Mouse (Mus musculus): ENCODE measurements around the gene Atp6v1f. TPM values are rescaled to one million over a fixed set of nuclear protein-coding genes. Genes with fewer than 3 reads are reported as not detected.

Atp6v1f gene
- polyA plus RNA-seq, 1 experiment from 2014 or later, result 184 TPM

- peak overlapping the region; percentile 36 for H3K4me3 ChIP-seq (ENCODE audit: low read depth, low read length)
- H3K27me3 ChIP-seq (ENCODE audit: insufficient read depth, low read length), result no peaks in the 10 kb centered on the region
- H3K9me3 ChIP-seq (ENCODE audit: low read depth, low read length), result no peaks in the 10 kb centered on the region
- H3K4me1 ChIP-seq (ENCODE audit: insufficient read depth), result no peaks in the 10 kb centered on the region
- 0 out of 2 replicates have a peak, but pooled peaks cover 8% of the 10 kb centered on the region for H3K36me3 ChIP-seq (ENCODE audit: insufficient read depth)
- H3K27ac ChIP-seq (ENCODE audit: low read depth), result no peak overlapping the region
- ATAC-seq (ENCODE audit: insufficient read depth), result peak; percentile 59
- H3K4me2 ChIP-seq, result peak overlapping the region; percentile 70
- WGBS, result 8% methylated on average over 26 of the region's 26 CpGs
- peak; percentile 90 for DNase-seq
- H3K9ac ChIP-seq, result no peak overlapping the region
- peak; percentile 99 for TF ChIP-seq CTCF (IDR thresholded peaks at IDR 0.05; ENCODE audit: low read depth)
Observed at GRCm38 (mm10) chr6:29484716-29485559, 17.4 kb downstream of the Atp6v1f start.

DNA sequence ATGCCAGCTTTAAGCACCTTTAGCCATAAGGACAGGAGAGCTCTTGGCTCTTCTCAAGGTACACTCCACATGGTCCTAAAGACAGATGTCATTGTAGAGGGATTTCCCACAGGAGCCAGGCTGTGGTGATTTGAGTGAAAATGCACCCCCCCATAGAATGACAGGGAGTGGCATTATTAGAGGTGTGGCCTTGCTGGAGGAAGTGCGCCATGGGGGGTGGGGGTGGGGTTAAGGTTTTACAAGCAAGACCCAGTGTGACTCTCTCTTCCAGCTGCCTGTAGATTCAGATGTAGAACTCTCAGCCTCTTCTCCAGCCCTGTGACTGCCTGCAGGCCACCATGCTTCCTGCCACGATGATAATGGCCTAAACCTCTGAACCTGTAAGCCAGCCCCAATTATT, 18.4 kb downstream of the Atp6v1f start:
- Histone ChIP-seq H3K4me1 (ENCODE audit: insufficient read depth) (no peaks in the 10 kb centered on the region), H3K9me3 (ENCODE audit: low read depth, low read length) (no peaks in the 10 kb centered on the region), H3K27me3 (ENCODE audit: insufficient read depth, low read length) (no peaks in the 10 kb centered on the region), H3K27ac (ENCODE audit: low read depth) (no peak overlapping the region), H3K4me3 (ENCODE audit: low read depth, low read length) (no peak overlapping the region), H3K36me3 (ENCODE audit: insufficient read depth) (0 out of 2 replicates have a peak, but pooled peaks cover 8% of the 10 kb centered on the region), H3K9ac (no peak overlapping the region), H3K4me2 (no peak overlapping the region)
- TF ChIP-seq CTCF (IDR thresholded peaks at IDR 0.05; ENCODE audit: low read depth), result no peak
- 51% methylated on average over 2 of the region's 2 CpGs for WGBS
- DNase-seq, result no peak
- no peak for ATAC-seq (ENCODE audit: insufficient read depth)

DNA sequence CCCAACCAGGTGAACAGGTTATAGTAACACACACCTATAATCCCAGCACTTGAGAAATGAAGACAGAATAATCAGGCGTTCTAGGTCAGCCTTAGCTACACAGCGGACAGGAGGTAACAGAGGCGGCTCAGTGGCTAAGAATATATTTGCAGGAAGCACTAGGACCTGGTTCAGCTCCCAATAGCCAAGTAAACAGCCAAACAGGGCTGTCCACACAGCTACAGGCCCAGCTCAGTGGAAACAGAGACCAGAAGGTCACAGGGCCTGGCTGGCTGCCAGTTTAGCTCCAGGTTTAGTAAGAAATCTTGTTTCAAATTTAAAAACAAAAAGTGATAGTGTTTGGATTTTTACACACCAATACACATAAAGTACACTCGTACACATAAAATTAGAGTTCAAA, 26.6 kb downstream of the Atp6v1f start:
- H3K27me3 ChIP-seq (ENCODE audit: insufficient read depth, low read length), result peaks cover 8% of the 10 kb centered on the region; the same call in 1 of the 2 replicates
- peak; percentile 18 for DNase-seq
- H3K9me3 ChIP-seq (ENCODE audit: low read depth, low read length), result no peaks in the 10 kb centered on the region
- H3K4me1 ChIP-seq (ENCODE audit: insufficient read depth), result no peaks in the 10 kb centered on the region
- no peak overlapping the region for H3K4me3 ChIP-seq (ENCODE audit: low read depth, low read length)
- H3K4me2 ChIP-seq, result no peak overlapping the region
- no peak overlapping the region for H3K9ac ChIP-seq
- no peak for ATAC-seq (ENCODE audit: insufficient read depth)
- peaks cover 17% of the 10 kb centered on the region; the same call in 1 of the 2 replicates for H3K36me3 ChIP-seq (ENCODE audit: insufficient read depth)
- H3K27ac ChIP-seq (ENCODE audit: low read depth), result no peak overlapping the region
- WGBS, result 73% methylated on average over 4 of the region's 4 CpGs
- TF ChIP-seq CTCF (IDR thresholded peaks at IDR 0.05; ENCODE audit: low read depth), result no peak

- peaks cover 11% of the 10 kb centered on the region; the same call in 1 of the 2 replicates for H3K36me3 ChIP-seq (ENCODE audit: insufficient read depth)
- no peak overlapping the region for H3K4me3 ChIP-seq (ENCODE audit: low read depth, low read length)
- no peaks in the 10 kb centered on the region for H3K4me1 ChIP-seq (ENCODE audit: insufficient read depth)
- DNase-seq, result no peak
- H3K4me2 ChIP-seq, result no peak overlapping the region
- H3K9ac ChIP-seq, result no peak overlapping the region
- H3K27ac ChIP-seq (ENCODE audit: low read depth), result no peak overlapping the region
- no peak for TF ChIP-seq CTCF (IDR thresholded peaks at IDR 0.05; ENCODE audit: low read depth)
- peaks cover 8% of the 10 kb centered on the region; the same call in 1 of the 2 replicates for H3K27me3 ChIP-seq (ENCODE audit: insufficient read depth, low read length)
- WGBS, result 30% methylated on average over 25 of the region's 25 CpGs
- no peaks in the 10 kb centered on the region for H3K9me3 ChIP-seq (ENCODE audit: low read depth, low read length)
- no peak for ATAC-seq (ENCODE audit: insufficient read depth)
Observed at GRCm38 (mm10) chr6:29496270-29496669, 28.8 kb downstream of the Atp6v1f start.

GRCm38 (mm10) chr6:29497791-29498190, 30.3 kb downstream of the Atp6v1f start:
- no peak overlapping the region for H3K9ac ChIP-seq
- DNase-seq (no peak), ATAC-seq (ENCODE audit: insufficient read depth) (no peak)
- H3K4me3 ChIP-seq (ENCODE audit: low read depth, low read length), result no peak overlapping the region
- no peak overlapping the region for H3K4me2 ChIP-seq
- peaks cover 8% of the 10 kb centered on the region; the same call in 1 of the 2 replicates for H3K36me3 ChIP-seq (ENCODE audit: insufficient read depth)
- no peaks in the 10 kb centered on the region for H3K4me1 ChIP-seq (ENCODE audit: insufficient read depth)
- no peak for TF ChIP-seq CTCF (IDR thresholded peaks at IDR 0.05; ENCODE audit: low read depth)
- H3K27ac ChIP-seq (ENCODE audit: low read depth), result no peak overlapping the region
- peaks cover 8% of the 10 kb centered on the region; the same call in 1 of the 2 replicates for H3K27me3 ChIP-seq (ENCODE audit: insufficient read depth, low read length)
- no peaks in the 10 kb centered on the region for H3K9me3 ChIP-seq (ENCODE audit: low read depth, low read length)
- 18% methylated on average over 2 of the region's 2 CpGs for WGBS

DNA sequence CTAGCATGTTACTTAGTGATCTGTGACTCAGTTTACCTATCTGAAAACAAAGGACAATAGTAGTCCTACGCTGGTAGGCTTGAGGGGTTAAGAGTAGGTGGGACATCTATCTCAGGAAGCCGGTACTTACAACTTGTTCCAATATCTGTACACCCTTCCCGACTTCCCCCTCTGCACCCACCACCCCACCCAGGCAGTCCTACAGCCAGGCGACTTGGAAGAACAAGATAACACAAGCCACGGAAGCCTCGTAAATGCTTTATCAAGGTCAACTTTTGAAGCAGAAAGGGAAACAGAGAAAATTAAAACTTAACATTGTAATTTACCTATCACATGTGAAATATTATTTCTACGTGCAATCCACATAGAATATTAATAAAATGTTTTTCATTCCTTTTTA, 32.7 kb downstream of the Atp6v1f start:
- Histone ChIP-seq H3K9me3 (ENCODE audit: low read depth, low read length) (no peaks in the 10 kb centered on the region), H3K27ac (ENCODE audit: low read depth) (no peak overlapping the region), H3K36me3 (ENCODE audit: insufficient read depth) (peaks cover 11% of the 10 kb centered on the region; the same call in 1 of the 2 replicates), H3K4me3 (ENCODE audit: low read depth, low read length) (no peak overlapping the region), H3K4me2 (no peak overlapping the region), H3K27me3 (ENCODE audit: insufficient read depth, low read length) (peaks cover 8% of the 10 kb centered on the region; the same call in 1 of the 2 replicates), H3K9ac (no peak overlapping the region), H3K4me1 (ENCODE audit: insufficient read depth) (no peaks in the 10 kb centered on the region)
- ATAC-seq (ENCODE audit: insufficient read depth) (no peak), DNase-seq (no peak)
- 86% methylated on average over 7 of the region's 7 CpGs for WGBS
- no peak for TF ChIP-seq CTCF (IDR thresholded peaks at IDR 0.05; ENCODE audit: low read depth)

DNA sequence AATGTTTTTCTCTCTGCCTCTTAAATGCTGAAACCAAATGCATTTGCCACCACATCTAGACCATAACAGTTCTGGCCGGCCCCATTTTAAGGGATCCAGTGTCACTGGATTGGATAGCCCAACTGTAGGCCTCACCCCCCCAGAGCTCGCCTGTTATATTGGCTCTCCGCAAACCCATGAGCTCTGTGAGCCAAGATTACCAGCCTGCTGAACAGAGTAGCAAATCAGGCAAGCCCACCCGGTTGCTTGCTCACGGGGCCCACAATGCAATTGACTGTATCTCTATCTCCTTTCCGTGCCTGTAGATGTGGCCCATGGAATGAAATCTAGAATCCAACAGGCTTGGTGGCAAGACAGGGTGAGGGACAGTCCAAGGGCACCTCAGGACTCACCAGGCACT, 33.3 kb downstream of the Atp6v1f start:
- Histone ChIP-seq H3K4me2 (no peak overlapping the region), H3K4me1 (ENCODE audit: insufficient read depth) (no peaks in the 10 kb centered on the region), H3K4me3 (ENCODE audit: low read depth, low read length) (no peak overlapping the region), H3K27me3 (ENCODE audit: insufficient read depth, low read length) (peaks cover 8% of the 10 kb centered on the region; the same call in 1 of the 2 replicates), H3K9me3 (ENCODE audit: low read depth, low read length) (no peaks in the 10 kb centered on the region), H3K9ac (no peak overlapping the region), H3K36me3 (ENCODE audit: insufficient read depth) (peaks cover 11% of the 10 kb centered on the region; the same call in 1 of the 2 replicates), H3K27ac (ENCODE audit: low read depth) (no peak overlapping the region)
- no peak for ATAC-seq (ENCODE audit: insufficient read depth)
- WGBS, result 89% methylated on average over 6 of the region's 6 CpGs
- no peak for TF ChIP-seq CTCF (IDR thresholded peaks at IDR 0.05; ENCODE audit: low read depth)
- DNase-seq, result no peak
